Mouse (Mus musculus) kidney, postnatal 25 days (tissue): ENCODE measurements around the gene Psmb7.

Source experiments
- DNase-seq, 2 experiments: peaks; one replicate each; pipeline ENCODE4 v3.0.0; 2021; ENCODE audit warnings: mixed read lengths in 2 of 2

Gene Psmb7

GRCm38 (mm10) chr2:38543158-38543557 is 100.7 kb downstream of the Psmb7 start:
- no peak for DNase-seq

- DNase-seq: no peak
Observed at GRCm38 (mm10) chr2:38542366-38542765, 101.5 kb downstream of the Psmb7 start.

- DNase-seq: peak in 1 of 2 experiments; percentile 45
Observed at GRCm38 (mm10) chr2:38541570-38541969, 102.3 kb downstream of the Psmb7 start.

GRCm38 (mm10) chr2:38541101-38541500 is 102.8 kb downstream of the Psmb7 start:
- no peak for DNase-seq

GRCm38 (mm10) chr2:38540666-38541065 is 103.2 kb downstream of the Psmb7 start:
- DNase-seq: no peak

- DNase-seq: no peak
Observed at GRCm38 (mm10) chr2:38539677-38540076, 104.2 kb downstream of the Psmb7 start.
